Mouse (Mus musculus) erythroblast, adult 5-6 weeks (primary cell): ENCODE measurements around the gene Mcoln1. TPM values are rescaled to one million over a fixed set of nuclear protein-coding genes. Genes with fewer than 3 reads are reported as not detected.
A peak's percentile ranks its signal among the peaks of the same experiment; 100 is the strongest.

Source experiments
- ATAC-seq: replicated peaks from 2 replicates; pipeline ENCODE4 v1.8.0; 2016; ENCODE audit warnings: moderate number of reproducible peaks, mild to moderate bottlenecking, moderate TSS enrichment, inconsistent platforms; ENCODE audit not compliant: poor library complexity, low FRiP score, severe bottlenecking
- total RNA-seq, 2 experiments: library from RNA; stranded (forward) in 1 of 2; stranded (reverse) in 1 of 2; fragments of 150-400 nt in 1 of 2; fragments of 200-764, 138-1000 nt in 1 of 2; gene quantifications; 2 replicates each; pipeline versions ENCODE4 v1.2.3 to v1.2.4; 2015 to 2017; ENCODE audit warnings: low replicate concordance in 2 of 2

Mcoln1 gene
- total RNA-seq (2015; ENCODE audit: low replicate concordance): 20.2 and 33.6 TPM in 2 replicates
- 32.5 and 75.4 TPM in 2 replicates for total RNA-seq (2017; ENCODE audit: low replicate concordance)

GRCm38 (mm10) chr8:3500235-3501090 lies at the start of gene Mcoln1:
Mcoln1 (plus strand) TSS chr8:3500457.
- ATAC-seq: peak; percentile 89

DNA sequence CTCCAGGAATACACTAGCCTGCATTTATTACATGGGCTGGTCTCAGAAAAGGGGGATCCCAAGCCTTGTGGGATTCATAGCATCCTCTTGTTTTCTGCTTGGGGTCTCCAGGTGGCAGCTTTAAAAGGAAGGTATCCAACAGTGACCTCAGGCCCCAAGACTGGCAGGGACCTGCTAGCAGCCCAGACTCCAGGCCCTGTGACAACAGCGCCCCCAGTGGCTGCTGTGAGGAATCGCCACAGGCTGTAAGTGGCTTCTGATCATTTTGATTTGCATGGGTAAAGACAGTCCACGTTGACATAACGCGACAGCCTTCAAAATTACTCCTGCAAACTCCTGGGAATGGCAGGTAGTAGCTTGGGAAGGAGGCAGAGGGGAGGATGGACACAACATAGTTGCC lies 49.6 kb upstream of the Mcoln1 start:
- ATAC-seq: peak; percentile 57

DNA sequence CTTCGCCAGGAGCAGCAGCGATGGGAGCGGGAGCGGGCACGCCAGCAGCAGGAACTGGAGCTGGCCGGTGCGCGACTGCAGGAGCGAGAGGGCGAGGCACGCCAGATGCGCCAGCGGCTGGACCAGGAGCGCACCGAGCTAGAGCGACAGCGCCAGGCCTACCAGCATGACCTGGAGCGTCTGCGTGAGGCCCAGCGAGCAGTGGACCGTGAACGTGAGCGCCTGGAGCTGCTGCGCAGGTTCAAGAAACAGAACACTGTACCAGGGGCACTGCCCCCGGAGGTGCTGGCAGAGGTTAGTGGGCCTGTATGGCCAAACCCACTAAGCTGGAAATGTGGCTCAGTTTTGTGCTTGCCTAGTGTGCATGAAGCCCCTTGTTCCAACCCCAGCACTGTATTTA lies 48.3 kb upstream of the Mcoln1 start:
- no peak for ATAC-seq

DNA sequence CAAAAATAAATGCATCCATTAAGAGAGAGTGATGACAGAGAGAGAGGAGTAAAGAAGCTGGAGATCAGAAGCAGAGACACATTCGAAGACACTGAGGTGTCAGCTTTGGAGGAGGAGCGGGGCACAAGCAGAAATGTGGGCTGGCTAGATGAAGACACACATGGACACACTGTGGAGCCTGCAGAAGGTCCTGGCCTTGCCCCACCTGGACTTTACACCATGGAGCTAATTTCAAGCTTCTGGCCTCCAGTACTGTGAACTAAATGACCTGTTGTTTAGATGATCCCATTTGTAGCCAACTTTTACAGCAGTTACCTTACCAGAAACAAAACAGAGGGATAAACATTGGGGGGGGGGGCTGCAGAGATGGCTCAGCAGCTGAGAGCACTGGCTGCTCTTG lies 37.0 kb upstream of the Mcoln1 start:
- ATAC-seq: no peak

GRCm38 (mm10) chr8:3464309-3464708 lies 35.9 kb upstream of the Mcoln1 start:
- ATAC-seq: 0 out of 2 replicates have a peak, but pooled peaks have one; percentile 39

DNA sequence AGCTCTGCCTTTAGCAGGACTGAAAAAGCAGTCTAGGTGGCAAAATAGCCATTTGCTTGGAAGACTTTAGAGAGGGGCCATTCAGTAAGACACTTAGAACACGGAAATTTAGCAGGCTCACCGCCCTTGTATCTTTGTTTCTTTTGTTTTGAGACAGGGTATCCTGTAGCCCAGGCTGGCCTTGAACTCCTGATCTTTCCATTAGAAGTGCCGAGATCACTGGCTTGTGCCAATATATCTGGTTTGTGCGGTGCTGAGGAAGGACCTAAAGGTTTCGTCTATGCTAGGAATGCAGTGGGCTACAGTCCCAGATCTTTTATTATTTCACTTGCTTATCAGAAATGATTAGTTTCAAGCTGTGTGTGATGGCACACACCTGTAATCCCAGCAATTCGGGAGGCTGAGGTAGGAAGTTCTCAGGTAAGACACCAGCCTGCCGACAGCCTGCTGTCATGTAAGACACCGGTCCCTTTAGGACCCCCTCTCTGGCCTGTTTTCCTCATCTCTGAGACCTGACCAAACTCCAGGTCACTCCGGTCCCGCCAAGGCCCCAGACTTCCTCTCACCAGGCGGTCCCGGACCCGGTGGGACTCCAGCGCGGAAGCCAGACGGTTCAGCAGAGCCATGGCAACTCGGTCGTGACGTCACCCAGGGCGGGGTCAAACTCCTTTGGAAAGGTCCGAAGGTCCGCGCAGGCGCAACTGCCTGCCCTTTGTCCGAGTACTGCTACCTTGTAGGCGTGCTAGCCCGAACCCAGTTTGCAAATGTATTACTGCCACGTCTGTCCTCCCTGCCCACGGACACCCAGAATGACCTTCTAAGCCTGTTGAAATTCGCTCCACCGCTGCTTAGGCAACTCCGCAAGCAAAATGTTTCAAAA lies 33.0 kb upstream of the Mcoln1 start, which contains the start of gene Pex11g:
Pex11g (minus strand) TSS at position 675 of the 880 bp plus-strand sequence.
- peak; percentile 96 for ATAC-seq

- no peak for ATAC-seq
Measured at GRCm38 (mm10) chr8:3467886-3468545, 32.2 kb upstream of the Mcoln1 start.

- no peak for ATAC-seq
Measured at GRCm38 (mm10) chr8:3468838-3469237, 31.4 kb upstream of the Mcoln1 start.

- ATAC-seq: no peak
Measured at GRCm38 (mm10) chr8:3470562-3470961, 29.7 kb upstream of the Mcoln1 start, which contains the start of gene Tex45. Tex45 (plus strand) TSS chr8:3470862.

DNA sequence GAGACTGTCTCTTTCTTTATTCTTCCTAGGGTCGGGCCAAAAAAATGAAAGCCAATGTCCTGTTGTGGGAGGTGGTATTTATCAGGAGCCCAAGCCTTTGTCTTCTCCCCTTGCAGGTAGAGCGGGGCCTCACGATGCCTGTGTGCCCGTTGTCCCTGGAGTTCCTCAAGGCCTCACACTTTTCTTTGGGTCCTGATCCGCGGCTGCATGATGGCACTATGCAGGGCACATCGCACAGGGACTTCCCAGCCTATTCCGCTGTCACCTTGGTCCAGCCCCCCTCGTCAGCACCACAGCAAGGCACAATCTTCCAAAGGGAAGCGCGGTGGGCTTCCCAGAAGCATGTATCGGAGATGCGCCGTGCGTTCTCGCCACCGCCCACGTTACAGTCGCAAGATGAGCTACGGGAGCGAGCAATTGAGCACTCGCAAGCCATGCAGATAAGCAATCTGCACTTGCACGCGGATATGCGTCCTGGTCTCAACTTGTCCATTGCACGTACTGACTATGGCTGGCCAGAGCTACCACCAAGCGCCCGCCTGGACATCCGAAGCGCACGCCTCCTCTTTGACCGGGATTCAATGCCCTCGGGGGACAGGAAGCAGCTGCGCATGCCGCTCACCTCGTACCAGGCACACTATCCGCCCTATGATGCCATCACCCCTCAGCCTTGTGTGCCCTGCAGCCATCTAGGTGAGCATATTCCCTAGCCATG lies 24.4 kb upstream of the Mcoln1 start:
- no peak for ATAC-seq

- no peak for ATAC-seq
Measured at GRCm38 (mm10) chr8:3480221-3480785, 20.0 kb upstream of the Mcoln1 start.

GRCm38 (mm10) chr8:3481605-3482004 lies 18.7 kb upstream of the Mcoln1 start:
- ATAC-seq: no peak

GRCm38 (mm10) chr8:3482240-3482740 lies 18.0 kb upstream of the Mcoln1 start:
- no peak for ATAC-seq

DNA sequence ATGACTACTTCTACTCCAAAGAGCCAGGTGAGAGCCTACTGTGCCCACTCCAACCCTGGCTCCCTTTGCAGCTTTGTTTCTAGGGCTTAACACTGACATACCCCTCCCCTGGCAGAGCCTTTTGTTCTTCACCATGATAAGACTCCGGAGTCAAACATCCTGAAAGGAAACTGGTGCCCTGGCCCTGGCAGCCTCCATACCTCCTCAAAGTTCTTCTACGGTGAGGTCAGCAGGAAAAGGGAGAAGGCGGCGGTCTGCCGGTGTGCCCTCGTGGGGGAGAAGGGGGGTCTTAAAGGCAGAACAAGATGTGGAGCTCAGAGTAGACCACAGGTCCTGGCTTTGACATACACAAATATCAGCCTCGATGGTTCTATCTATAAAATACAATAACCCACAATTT lies 16.7 kb upstream of the Mcoln1 start:
- ATAC-seq: no peak

DNA sequence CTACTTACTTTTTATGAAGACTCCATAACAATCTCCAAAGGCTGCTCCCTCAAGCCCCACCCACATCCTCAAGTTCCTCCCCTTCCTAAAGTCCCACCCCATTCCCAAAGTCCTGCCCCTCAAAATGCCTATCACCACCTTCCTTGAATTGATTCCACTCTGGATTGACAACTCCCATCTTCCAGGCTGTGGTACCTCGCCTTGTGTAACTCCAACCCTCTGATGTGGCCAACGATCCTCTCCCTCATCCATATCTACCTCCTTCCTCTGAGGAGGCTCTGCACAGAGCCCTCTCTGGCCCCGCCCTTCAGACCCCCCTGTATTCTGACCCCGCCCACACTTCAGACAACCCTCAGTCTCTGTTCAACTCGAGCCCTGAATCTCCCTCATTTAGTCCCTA lies 15.1 kb upstream of the Mcoln1 start:
- ATAC-seq: no peak

GRCm38 (mm10) chr8:3492901-3493844 lies 7.1 kb upstream of the Mcoln1 start, which contains the start of gene Zfp358:
Zfp358 (plus strand) TSS chr8:3493138.
- no peak for ATAC-seq

- no peak for ATAC-seq
Measured at GRCm38 (mm10) chr8:3493845-3494208, 6.4 kb upstream of the Mcoln1 start.
